Mouse (Mus musculus): ENCODE results near the gene Vmn1r11. TPM values are rescaled to one million over a fixed set of nuclear protein-coding genes. Genes with fewer than 3 reads are reported as not detected.

Vmn1r11 gene
- not detected in 2 replicates for polyA plus RNA-seq (2011; ENCODE audit: insufficient read length, low read depth, missing spikeins)

DNA sequence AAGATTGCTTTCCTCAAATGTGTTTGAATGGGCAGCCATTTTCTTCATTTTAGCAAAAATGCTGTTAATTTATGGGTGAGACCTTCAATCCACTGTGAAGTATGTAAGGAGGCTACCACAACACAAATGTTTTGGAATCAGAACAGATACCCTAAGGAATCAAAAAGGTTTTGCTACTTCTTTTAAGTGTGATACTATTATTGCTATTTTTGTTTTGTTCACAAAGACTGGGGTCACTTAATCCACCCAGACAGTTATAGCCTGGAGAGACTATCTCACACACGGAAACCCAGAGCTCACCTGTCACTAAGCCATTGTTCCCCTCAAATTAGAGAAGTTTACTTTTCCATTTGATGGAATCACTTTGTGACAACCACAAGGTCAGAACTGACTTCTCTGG, at the start of gene Vmn1r11:
TSS of gene Vmn1r11 (plus strand) at position 301 of the 400 bp plus-strand sequence.
- no peak for TF ChIP-seq CTCF (IDR thresholded peaks at IDR 0.05; ENCODE audit: borderline replicate concordance, insufficient read depth, low read length)
- TF ChIP-seq POLR2A (IDR thresholded peaks at IDR 0.05; ENCODE audit: low read depth, low read length): no peak
- no peak within 1 kb of the TSS for H3K27ac ChIP-seq (ENCODE audit: insufficient read depth, low read length)
- no peak within 1 kb of the TSS for H3K4me3 ChIP-seq (ENCODE audit: insufficient read depth, low read length)
- no peaks in the 10 kb centered on the region for H3K4me1 ChIP-seq (ENCODE audit: control insufficient read depth, insufficient read depth, low read length)

DNA sequence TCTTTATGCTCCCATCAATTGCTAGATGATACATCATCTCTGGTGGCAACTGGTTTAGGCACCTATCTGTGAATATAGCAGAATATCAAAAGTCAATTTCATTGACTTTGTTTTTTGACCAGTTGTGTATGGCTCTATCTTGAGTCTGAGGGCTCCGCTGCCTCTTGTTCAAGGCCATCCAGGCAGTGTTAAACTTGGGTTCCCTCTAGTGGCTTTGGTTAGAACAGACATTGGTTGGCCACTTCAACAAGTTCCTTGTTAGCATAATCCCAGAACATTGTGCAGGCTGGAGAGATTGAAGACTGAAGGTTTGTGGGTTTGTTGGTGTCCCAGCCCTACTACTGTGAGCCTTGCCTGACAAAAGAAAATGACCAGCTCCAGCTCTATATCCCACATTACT, 26.9 kb upstream of the Vmn1r11 start:
- no peak overlapping the region for H3K27ac ChIP-seq (ENCODE audit: insufficient read depth, low read length)
- no peak for TF ChIP-seq POLR2A (IDR thresholded peaks at IDR 0.05; ENCODE audit: low read depth, low read length)
- no peak for TF ChIP-seq CTCF (IDR thresholded peaks at IDR 0.05; ENCODE audit: borderline replicate concordance, insufficient read depth, low read length)

GRCm38 (mm10) chr6:57109154-57109553, 24.1 kb upstream of the Vmn1r11 start, which contains the start of gene Vmn1r10:
Gene Vmn1r10 (plus strand): TSS chr6:57109454.
- Histone ChIP-seq H3K4me1 (ENCODE audit: control insufficient read depth, insufficient read depth, low read length) (no peaks in the 10 kb centered on the region), H3K27ac (ENCODE audit: insufficient read depth, low read length) (no peak within 1 kb of the TSS), H3K4me3 (ENCODE audit: insufficient read depth, low read length) (no peak within 1 kb of the TSS)
- TF ChIP-seq POLR2A (IDR thresholded peaks at IDR 0.05; ENCODE audit: low read depth, low read length): no peak
- TF ChIP-seq CTCF (IDR thresholded peaks at IDR 0.05; ENCODE audit: borderline replicate concordance, insufficient read depth, low read length): no peak

More for the DNA sequence above, 26.9 kb upstream of the Vmn1r11 start:
- Histone ChIP-seq H3K4me1 (ENCODE audit: control insufficient read depth, insufficient read depth, low read length) (no peaks in the 10 kb centered on the region), H3K4me3 (ENCODE audit: insufficient read depth, low read length) (no peak overlapping the region)

GRCm38 (mm10) chr6:57156619-57157018, 23.4 kb downstream of the Vmn1r11 start, which contains the start of gene Vmn1r12:
Gene Vmn1r12 (plus strand): TSS chr6:57156919.
- Histone ChIP-seq H3K27ac (ENCODE audit: insufficient read depth, low read length) (no peak within 1 kb of the TSS), H3K4me3 (ENCODE audit: insufficient read depth, low read length) (no peak within 1 kb of the TSS), H3K4me1 (ENCODE audit: control insufficient read depth, insufficient read depth, low read length) (no peaks in the 10 kb centered on the region)
- TF ChIP-seq POLR2A (IDR thresholded peaks at IDR 0.05; ENCODE audit: low read depth, low read length): no peak
- TF ChIP-seq CTCF (IDR thresholded peaks at IDR 0.05; ENCODE audit: borderline replicate concordance, insufficient read depth, low read length): no peak

Other genes starting within 250 kb of the Vmn1r11 start
- gene Nt5c3, start 209.5 kb upstream of the Vmn1r11 start, polyA plus RNA-seq (2011; ENCODE audit: insufficient read length, low read depth, missing spikeins): 17.3 and 27.0 TPM in 2 replicates
- gene Vmn1r4, start 209.4 kb upstream of the Vmn1r11 start, polyA plus RNA-seq (2011; ENCODE audit: insufficient read length, low read depth, missing spikeins): not detected in 2 replicates
- gene Vmn1r5, start 163.2 kb upstream of the Vmn1r11 start, polyA plus RNA-seq (2011; ENCODE audit: insufficient read length, low read depth, missing spikeins): not detected in 2 replicates
- gene Vmn1r6, start 136.2 kb upstream of the Vmn1r11 start, polyA plus RNA-seq (2011; ENCODE audit: insufficient read length, low read depth, missing spikeins): not detected in 2 replicates
- gene Vmn1r7, start 108.1 kb upstream of the Vmn1r11 start, polyA plus RNA-seq (2011; ENCODE audit: insufficient read length, low read depth, missing spikeins): not detected in 2 replicates
- gene Vmn1r8, start 101.2 kb upstream of the Vmn1r11 start, polyA plus RNA-seq (2011; ENCODE audit: insufficient read length, low read depth, missing spikeins): not detected in 2 replicates
- gene Vmn1r9, start 66.7 kb upstream of the Vmn1r11 start, polyA plus RNA-seq (2011; ENCODE audit: insufficient read length, low read depth, missing spikeins): not detected in 2 replicates
- gene Vmn1r10, start 24.0 kb upstream of the Vmn1r11 start, polyA plus RNA-seq (2011; ENCODE audit: insufficient read length, low read depth, missing spikeins): not detected in 2 replicates
- not detected in 2 replicates for gene Vmn1r12, start 23.5 kb downstream of the Vmn1r11 start, polyA plus RNA-seq (2011; ENCODE audit: insufficient read length, low read depth, missing spikeins)
- 0.63 and 3.1 TPM in 2 replicates for gene Vmn1r13, start 69.8 kb downstream of the Vmn1r11 start, polyA plus RNA-seq (2011; ENCODE audit: insufficient read length, low read depth, missing spikeins)
- not detected in 2 replicates for gene Vmn1r14, start 98.2 kb downstream of the Vmn1r11 start, polyA plus RNA-seq (2011; ENCODE audit: insufficient read length, low read depth, missing spikeins)
- not detected in 2 replicates for gene Vmn1r15, start 124.5 kb downstream of the Vmn1r11 start, polyA plus RNA-seq (2011; ENCODE audit: insufficient read length, low read depth, missing spikeins)
- not detected in 2 replicates for gene Vmn1r16, start 196.0 kb downstream of the Vmn1r11 start, polyA plus RNA-seq (2011; ENCODE audit: insufficient read length, low read depth, missing spikeins)
- gene Vmn1r17, start 230.3 kb downstream of the Vmn1r11 start, polyA plus RNA-seq (2011; ENCODE audit: insufficient read length, low read depth, missing spikeins): not detected in 2 replicates